Mouse (Mus musculus) urinary bladder, adult 18-20 months (tissue): ENCODE data around the gene Inpp5b.
A peak's percentile ranks its signal among the peaks of the same experiment; 100 is the strongest.

Experiments
- DNase-seq, 2 experiments: peaks; one replicate each; pipeline ENCODE4 v3.0.0; 2022; ENCODE audit warnings: low spot score in 2 of 2, mixed read lengths in 2 of 2

Gene Inpp5b

GRCm38 (mm10) chr4:124811347-124811975, 69.8 kb downstream of the Inpp5b start:
- DNase-seq: no peak

- DNase-seq: no peak
Observed at GRCm38 (mm10) chr4:124815901-124816300, 74.3 kb downstream of the Inpp5b start.

- DNase-seq: peak; percentile 11 to 14
Observed at GRCm38 (mm10) chr4:124817803-124818202, 76.2 kb downstream of the Inpp5b start.

GRCm38 (mm10) chr4:124818832-124819231, 77.2 kb downstream of the Inpp5b start:
- DNase-seq: no peak

- no peak for DNase-seq
Observed at GRCm38 (mm10) chr4:124824967-124825366, 83.3 kb downstream of the Inpp5b start.

GRCm38 (mm10) chr4:124825371-124825965, 83.8 kb downstream of the Inpp5b start:
- no peak for DNase-seq

GRCm38 (mm10) chr4:124829671-124830070, 88.0 kb downstream of the Inpp5b start:
- DNase-seq: no peak

GRCm38 (mm10) chr4:124832796-124833195, 91.1 kb downstream of the Inpp5b start:
- DNase-seq: no peak

- DNase-seq: no peak
Observed at GRCm38 (mm10) chr4:124838035-124838700, 96.5 kb downstream of the Inpp5b start.

- no peak for DNase-seq
Observed at GRCm38 (mm10) chr4:124840998-124841397, 99.3 kb downstream of the Inpp5b start.

GRCm38 (mm10) chr4:124843493-124843892, 101.8 kb downstream of the Inpp5b start:
- no peak for DNase-seq

GRCm38 (mm10) chr4:124847573-124847972, 105.9 kb downstream of the Inpp5b start:
- DNase-seq: peak; percentile 49 to 71

GRCm38 (mm10) chr4:124849631-124850260, 108.1 kb downstream of the Inpp5b start:
- DNase-seq: no peak

GRCm38 (mm10) chr4:124850261-124850913, 108.7 kb downstream of the Inpp5b start, which contains the start of gene Yrdc:
TSS of gene Yrdc (plus strand) at chr4:124850679.
- DNase-seq: peak; percentile 89 to 92
